Comparison of ENCODE assay signal across 8 mouse cellular contexts in genomic region chr17:34398058-34398710, GRCm38 (mm10). TPM values are rescaled to one million over a fixed set of nuclear protein-coding genes. Genes with fewer than 3 reads are reported as not detected.
A peak's percentile ranks its signal among the peaks of the same experiment; 100 is the strongest.
DNase-seq lines count a peak whose midpoint lies in the region; ATAC-seq and TF ChIP-seq lines count a peak whose summit lies in the region.

No protein-coding gene starts in this region.

- whole genome bisulfite sequencing in heart, embryonic 10.5 days: 10% methylated on average over 9 of the region's 9 CpGs
- WGBS in kidney, embryonic 14.5 days: 11% methylated on average over 9 of the region's 9 CpGs
- WGBS in limb, embryonic 15.5 days: 10% methylated on average over 9 of the region's 9 CpGs

- no peaks in the 10 kb centered on the region for H3K36me3 ChIP-seq in heart, embryonic 10.5 days
- no peaks in the 10 kb centered on the region for H3K36me3 ChIP-seq in kidney, embryonic 14.5 days (ENCODE audit: control insufficient read depth, insufficient read depth, low read length)
- H3K36me3 ChIP-seq in limb, embryonic 15.5 days: no peaks in the 10 kb centered on the region
- H3K36me3 ChIP-seq in testis, adult 2 months (ENCODE audit: control insufficient read depth, insufficient read depth, low read length): no peaks in the 10 kb centered on the region

- H3K4me3 ChIP-seq in heart, embryonic 10.5 days: peak overlapping the region; percentile 67
- peak overlapping the region; percentile 58 for H3K4me3 ChIP-seq in kidney, embryonic 14.5 days (ENCODE audit: low read length)
- peak overlapping the region; percentile 58 for H3K4me3 ChIP-seq in limb, embryonic 15.5 days
- peak overlapping the region; percentile 93 for H3K4me3 ChIP-seq in testis, adult 2 months (ENCODE audit: control insufficient read depth, low read depth, low read length)

- TF ChIP-seq CTCF in testis, adult 2 months (IDR thresholded peaks at IDR 0.05; ENCODE audit: control insufficient read depth, insufficient read depth, insufficient replicate concordance, low read depth, low read length): no peak

- H3K4me2 ChIP-seq in kidney, embryonic 14.5 days (replicated peaks; ENCODE audit: low read depth, low read length): peak overlapping the region; percentile 65
- peak overlapping the region; percentile 77 for H3K4me2 ChIP-seq in limb, embryonic 15.5 days

- H3K27me3 ChIP-seq in heart, embryonic 10.5 days (ENCODE audit: insufficient read depth, poor library complexity, severe bottlenecking): peaks cover 16% of the 10 kb centered on the region
- H3K27me3 ChIP-seq in kidney, embryonic 14.5 days (ENCODE audit: control insufficient read depth, insufficient read depth, low read length): 0 out of 2 replicates have a peak, but pooled peaks cover 3% of the 10 kb centered on the region
- H3K27me3 ChIP-seq in limb, embryonic 15.5 days: no peaks in the 10 kb centered on the region
- no peaks in the 10 kb centered on the region for H3K27me3 ChIP-seq in testis, adult 2 months (ENCODE audit: control insufficient read depth, insufficient read depth, low read length)

- H3K9me3 ChIP-seq in heart, embryonic 10.5 days: no peaks in the 10 kb centered on the region
- no peaks in the 10 kb centered on the region for H3K9me3 ChIP-seq in kidney, embryonic 14.5 days (ENCODE audit: control insufficient read depth, low read length)
- no peaks in the 10 kb centered on the region for H3K9me3 ChIP-seq in limb, embryonic 15.5 days

- no peak overlapping the region for H3K9ac ChIP-seq in kidney, embryonic 14.5 days (ENCODE audit: low read depth, low read length)
- H3K9ac ChIP-seq in limb, embryonic 15.5 days: peak overlapping the region; percentile 40; the same call in 1 of the 2 replicates

- DNase-seq in urinary bladder, postnatal 25 days (ENCODE audit: low spot score): peak; percentile 20
- DNase-seq in urinary bladder, adult 2 months (ENCODE audit: low spot score): no peak
- DNase-seq in heart, embryonic 10.5 days (ENCODE audit: low spot score): no peak
- DNase-seq in naive thymus-derived CD4-positive, alpha-beta T cell, adult 2 months (ENCODE audit: low read depth): peak; percentile 94

- TF ChIP-seq POLR2A in testis, adult 2 months (IDR thresholded peaks at IDR 0.05; ENCODE audit: control insufficient read depth, low read depth, low read length): no peak

- peak overlapping the region; percentile 83 for H3K27ac ChIP-seq in heart, embryonic 10.5 days
- H3K27ac ChIP-seq in kidney, embryonic 14.5 days (ENCODE audit: low read depth, low read length): peak overlapping the region; percentile 81; the same call in 1 of the 2 replicates
- H3K27ac ChIP-seq in limb, embryonic 15.5 days: peak overlapping the region; percentile 84; the same call in 1 of the 2 replicates
- H3K27ac ChIP-seq in testis, adult 2 months (ENCODE audit: control insufficient read depth, insufficient read depth, low read depth, low read length): peak overlapping the region; percentile 97

- ATAC-seq in common myeloid progenitor, adult 5-6 weeks (replicated peaks; ENCODE audit: low read depth, poor library complexity, severe bottlenecking): peak; percentile 71
- ATAC-seq in kidney, embryonic 14.5 days (ENCODE audit: low FRiP score, low TSS enrichment): peak; percentile 88
- ATAC-seq in limb, embryonic 15.5 days (ENCODE audit: insufficient number of reproducible peaks, low FRiP score, low TSS enrichment, low read depth): peak; percentile 64

- H3K4me1 ChIP-seq in heart, embryonic 10.5 days: 0 out of 2 replicates have a peak, but pooled peaks cover 2% of the 10 kb centered on the region
- H3K4me1 ChIP-seq in kidney, embryonic 14.5 days (ENCODE audit: control insufficient read depth, insufficient read depth, low read length): no peaks in the 10 kb centered on the region
- no peaks in the 10 kb centered on the region for H3K4me1 ChIP-seq in limb, embryonic 15.5 days
- peaks cover 6% of the 10 kb centered on the region for H3K4me1 ChIP-seq in testis, adult 2 months (ENCODE audit: control insufficient read depth, insufficient read depth, low read length)

RNA-seq across cellular contexts. Expression of gene BC051142, which starts 0.4 kb away (rescaled TPM):
- 1.2 and 1.6 TPM in 2 replicates for polyA plus RNA-seq in urinary bladder, adult 2 months (2012; rRNA removed)
- total RNA-seq in common myeloid progenitor, adult 5-6 weeks (2017): 4.2 and 6.4 TPM in 2 replicates
- 0.14 and 0.15 TPM in 2 replicates for polyA plus RNA-seq in heart, embryonic 10.5 days (2016; fragmentation: Nextera tagmentation; extraction: Ambion mirVana)
- polyA plus RNA-seq in kidney, embryonic 14.5 days (2014; fragmentation: Nextera tagmentation; extraction: Ambion mirVana): 0.74 and 1.9 TPM in 2 replicates
- polyA plus RNA-seq in limb, embryonic 15.5 days (2015; fragmentation: Nextera tagmentation; extraction: Ambion mirVana): 0.61 TPM in 1 of 2 replicates, not detected in the other
- polyA plus RNA-seq in testis, adult 2 months (2012; rRNA removed): 883 and 1,115 TPM in 2 replicates

RNA-seq across cellular contexts. Expression of gene Btnl1, which starts 21.3 kb away (rescaled TPM):
- polyA plus RNA-seq in urinary bladder, adult 2 months (2012; rRNA removed): not detected in 2 replicates
- not detected in 2 replicates for total RNA-seq in common myeloid progenitor, adult 5-6 weeks (2017)
- polyA plus RNA-seq in heart, embryonic 10.5 days (2016; fragmentation: Nextera tagmentation; extraction: Ambion mirVana): not detected in 2 replicates
- not detected in 2 replicates for polyA plus RNA-seq in kidney, embryonic 14.5 days (2014; fragmentation: Nextera tagmentation; extraction: Ambion mirVana)
- polyA plus RNA-seq in limb, embryonic 15.5 days (2015; fragmentation: Nextera tagmentation; extraction: Ambion mirVana): not detected in 2 replicates
- 0.14 and 0.15 TPM in 2 replicates for polyA plus RNA-seq in testis, adult 2 months (2012; rRNA removed)

RNA-seq across cellular contexts. Expression of gene Btnl2, which starts 43.6 kb away (rescaled TPM):
- polyA plus RNA-seq in urinary bladder, adult 2 months (2012; rRNA removed): 0.28 and 0.40 TPM in 2 replicates
- total RNA-seq in common myeloid progenitor, adult 5-6 weeks (2017): not detected in 2 replicates
- polyA plus RNA-seq in heart, embryonic 10.5 days (2016; fragmentation: Nextera tagmentation; extraction: Ambion mirVana): 0.05 TPM in 1 of 2 replicates, not detected in the other
- polyA plus RNA-seq in kidney, embryonic 14.5 days (2014; fragmentation: Nextera tagmentation; extraction: Ambion mirVana): 0.14 TPM in 1 of 2 replicates, not detected in the other
- 0.20 TPM in 2 replicates for polyA plus RNA-seq in limb, embryonic 15.5 days (2015; fragmentation: Nextera tagmentation; extraction: Ambion mirVana)
- 0.16 and 0.21 TPM in 2 replicates for polyA plus RNA-seq in testis, adult 2 months (2012; rRNA removed)

Comparison
In these comparisons a context has a peak if more than half of its experiments do, and no peak if none do; other contexts are left out.
1. DNase-seq: peak in urinary bladder, postnatal 25 days (single experiment) and naive thymus-derived CD4-positive, alpha-beta T cell, adult 2 months (single experiment); none in urinary bladder, adult 2 months (single experiment) and heart, embryonic 10.5 days (single experiment).
2. RNA of gene BC051142, which starts 0.4 kb away (polyA plus RNA-seq): 883 to 1,115 TPM in testis, adult 2 months; 1.2 to 1.6 TPM in urinary bladder, adult 2 months, 0.74 to 1.9 TPM in kidney, embryonic 14.5 days, 0.61 TPM in limb, embryonic 15.5 days and 0.14 to 0.15 TPM in heart, embryonic 10.5 days; every median in the first group is over 100 times any median in the second.
3. Peak in every context shown above with its lines, with median percentiles within 50 percentile points of each other: ATAC-seq, H3K27ac ChIP-seq and H3K4me3 ChIP-seq.